Mouse (Mus musculus) fat pad, adult 2 months (tissue): ENCODE results near the gene Rita1.

ENCODE experiments used
- DNase-seq: peaks from one replicate; pipeline ENCODE4 v3.0.0-alpha.2; 2011; ENCODE audit warnings: low read depth, low spot score; ENCODE audit errors: extremely low read depth

Gene Rita1

GRCm38 (mm10) chr5:120550137-120550536, 62.3 kb downstream of the Rita1 start:
- DNase-seq: no peak

- DNase-seq: no peak
These were observed 64.0 kb downstream of the Rita1 start for GRCm38 (mm10) chr5:120548236-120548850.
